In genomic region chr13:51756563-51756962, GRCm38 (mm10) we compare ENCODE assay signal across 7 mouse cellular contexts. TPM values are rescaled to one million over a fixed set of nuclear protein-coding genes. Genes with fewer than 3 reads are reported as not detected.
DNase-seq lines count a peak whose midpoint lies in the region; ATAC-seq lines count a peak whose summit lies in the region.

No protein-coding gene starts in this region.

- no peaks in the 10 kb centered on the region for H3K27me3 ChIP-seq in midbrain, embryonic 15.5 days (replicated peaks)
- no peaks in the 10 kb centered on the region for H3K27me3 ChIP-seq in midbrain, embryonic 13.5 days
- H3K27me3 ChIP-seq in liver, embryonic 15.5 days, result no peaks in the 10 kb centered on the region

- no peak for ATAC-seq in midbrain, embryonic 15.5 days (replicated peaks)
- no peak for ATAC-seq in midbrain, embryonic 13.5 days
- peak; percentile 73 for ATAC-seq in liver, embryonic 15.5 days (ENCODE audit: insufficient read depth)

- H3K4me2 ChIP-seq in midbrain, embryonic 15.5 days, result no peak overlapping the region
- no peak overlapping the region for H3K4me2 ChIP-seq in midbrain, embryonic 13.5 days (replicated peaks)
- no peak overlapping the region for H3K4me2 ChIP-seq in liver, embryonic 15.5 days

- H3K9ac ChIP-seq in midbrain, embryonic 15.5 days, result no peak overlapping the region
- no peak overlapping the region for H3K9ac ChIP-seq in midbrain, embryonic 13.5 days (replicated peaks)
- H3K9ac ChIP-seq in liver, embryonic 15.5 days, result no peak overlapping the region

- 79% methylated on average over 3 of the region's 3 CpGs for WGBS in midbrain, embryonic 15.5 days
- 83% methylated on average over 3 of the region's 3 CpGs for WGBS in midbrain, embryonic 13.5 days
- 4% methylated on average over 3 of the region's 3 CpGs for WGBS in liver, embryonic 15.5 days (ENCODE audit: insufficient replicate concordance)

- no peak overlapping the region for H3K4me3 ChIP-seq in midbrain, embryonic 15.5 days
- no peak overlapping the region for H3K4me3 ChIP-seq in midbrain, embryonic 13.5 days (replicated peaks)
- no peak overlapping the region for H3K4me3 ChIP-seq in liver, embryonic 15.5 days (replicated peaks)

- H3K9me3 ChIP-seq in midbrain, embryonic 15.5 days, result no peaks in the 10 kb centered on the region
- H3K9me3 ChIP-seq in midbrain, embryonic 13.5 days, result no peaks in the 10 kb centered on the region
- no peaks in the 10 kb centered on the region for H3K9me3 ChIP-seq in liver, embryonic 15.5 days (replicated peaks)

- H3K4me1 ChIP-seq in midbrain, embryonic 15.5 days, result peaks cover 32% of the 10 kb centered on the region
- peaks cover 39% of the 10 kb centered on the region for H3K4me1 ChIP-seq in midbrain, embryonic 13.5 days (replicated peaks)
- peaks cover 54% of the 10 kb centered on the region for H3K4me1 ChIP-seq in liver, embryonic 15.5 days (replicated peaks)

- no peaks in the 10 kb centered on the region for H3K36me3 ChIP-seq in midbrain, embryonic 15.5 days (replicated peaks)
- H3K36me3 ChIP-seq in midbrain, embryonic 13.5 days, result no peaks in the 10 kb centered on the region
- no peaks in the 10 kb centered on the region for H3K36me3 ChIP-seq in liver, embryonic 15.5 days (replicated peaks)

- DNase-seq in c-Kit-positive CD71-positive TER-119-positive erythroid progenitor cells, embryonic 14.5 days (ENCODE audit: low spot score), result peak; percentile 34
- DNase-seq in thymus, postnatal 14 days, result peak; percentile 63
- no peak for DNase-seq in layer of hippocampus, adult 18-20 months (ENCODE audit: low spot score in 2 of 2)
- DNase-seq in adrenal gland, postnatal 25 days, result no peak

- H3K27ac ChIP-seq in midbrain, embryonic 15.5 days, result 0 out of 2 replicates have a peak overlapping the region, but pooled peaks have one; percentile 8
- H3K27ac ChIP-seq in midbrain, embryonic 13.5 days, result no peak overlapping the region
- H3K27ac ChIP-seq in liver, embryonic 15.5 days (replicated peaks), result peak overlapping the region; percentile 58; the same call in 1 of the 2 replicates

RNA-seq across cellular contexts. Expression of gene Sema4d, which starts 37.0 kb away (rescaled TPM):
- 13.4 and 15.1 TPM in 2 replicates for polyA plus RNA-seq in midbrain, embryonic 15.5 days (2015; fragmentation: Nextera tagmentation; extraction: Ambion mirVana)
- polyA plus RNA-seq in midbrain, embryonic 13.5 days (2015; fragmentation: Nextera tagmentation; extraction: Ambion mirVana), result 7.1 and 7.8 TPM in 2 replicates
- 3.8 and 4.6 TPM in 2 replicates for polyA plus RNA-seq in liver, embryonic 15.5 days (2015; fragmentation: Nextera tagmentation; extraction: Ambion mirVana)
- 10 to 100 TPM; 78.8 to 79.1 TPM for total RNA-seq in layer of hippocampus, adult 18-20 months (2021)
- 15.4 and 22.0 TPM in 2 replicates for total RNA-seq in adrenal gland, postnatal 25 days (2021)

Comparison
In these comparisons a context has a peak if more than half of its experiments do, and no peak if none do; other contexts are left out.
1. DNase-seq: peak in c-Kit-positive CD71-positive TER-119-positive erythroid progenitor cells, embryonic 14.5 days (single experiment) and thymus, postnatal 14 days (single experiment); none in layer of hippocampus, adult 18-20 months (0 of 2) and adrenal gland, postnatal 25 days (single experiment).